Mouse (Mus musculus) MEL (cell line): ENCODE measurements at regions not wholly inside any gene's neighbourhood (a gene's known extent, or its start where the extent isn't known, plus 50 kb on each side); places are given as distances from the start of the nearest gene placed in this dataset.

Source experiments
- DNase-seq: peaks from one replicate; pipeline ENCODE4 v3.0.0; 2011; ENCODE audit warnings: low read depth, low spot score
- H3K27ac ChIP-seq: 2 replicates; pipeline ENCODE4 v1.5.1; 2012; ENCODE audit warnings: low read depth, mild to moderate bottlenecking, control low read depth, low read length, moderate library complexity; ENCODE audit not compliant: control insufficient read depth
- H3K27me3 ChIP-seq, 2 experiments: fragments of 150-350 bp in 1 of 2; sonication (generic) in 1 of 2; 2 replicates each; pipeline ENCODE4 v1.6.1; 2012; ENCODE audit warnings: low read length in 2 of 2, mild to moderate bottlenecking in 2 of 2, improper control_type of control experiment in 1 of 2, moderate library complexity in 1 of 2; ENCODE audit not compliant: insufficient read depth in 2 of 2, control insufficient read depth in 1 of 2
- H3K36me3 ChIP-seq, 2 experiments: 2 replicates each; pipeline ENCODE4 v1.6.1; 2012 to 2014; ENCODE audit warnings: low read length in 2 of 2, improper control_type of control experiment in 1 of 2, inconsistent platforms in 1 of 2, mild to moderate bottlenecking in 1 of 2; ENCODE audit not compliant: insufficient read depth in 2 of 2, control insufficient read depth in 1 of 2
- H3K4me1 ChIP-seq, 2 experiments: fragments of 150-350 bp in 1 of 2; sonication (generic) in 1 of 2; 2 replicates each; pipeline ENCODE4 v1.6.1; 2012; ENCODE audit warnings: low read length in 2 of 2, improper control_type of control experiment in 1 of 2, mild to moderate bottlenecking in 1 of 2; ENCODE audit not compliant: insufficient read depth in 2 of 2, control insufficient read depth in 1 of 2
- H3K4me3 ChIP-seq, 2 experiments: fragments of 150-350 bp in 1 of 2; sonication (generic) in 1 of 2; 2 replicates each; pipeline ENCODE4 v1.5.1; 2012; ENCODE audit warnings: low read depth in 2 of 2, low read length in 2 of 2, mild to moderate bottlenecking in 2 of 2, moderate library complexity in 2 of 2, control low read depth in 1 of 2, improper control_type of control experiment in 1 of 2; ENCODE audit not compliant: control insufficient read depth in 1 of 2, insufficient read depth in 1 of 2
- H3K79me2 ChIP-seq: 2 replicates; pipeline ENCODE4 v1.6.1; 2012; ENCODE audit warnings: mild to moderate bottlenecking, low read length, moderate library complexity; ENCODE audit not compliant: control insufficient read depth, poor library complexity, insufficient read depth
- H3K9ac ChIP-seq: 2 replicates; pipeline ENCODE4 v1.6.1; 2012; ENCODE audit warnings: low read depth, mild to moderate bottlenecking, control low read depth, low read length, moderate library complexity; ENCODE audit not compliant: control insufficient read depth, poor library complexity, severe bottlenecking
- H3K9me3 ChIP-seq: fragments of 150-350 bp; sonication (generic); replicated peaks from 2 replicates; pipeline ENCODE4 v1.6.1; 2012; ENCODE audit warnings: mild to moderate bottlenecking, low read length, improper control_type of control experiment, moderate library complexity; ENCODE audit not compliant: insufficient read depth
- BHLHE40 ChIP-seq: IDR thresholded peaks from 2 replicates; pipeline ENCODE4 v1.6.1; 2012; ENCODE audit warnings: low read depth, mild to moderate bottlenecking, inconsistent platforms, low read length, improper control_type of control experiment, borderline replicate concordance
- CHD1 ChIP-seq: IDR thresholded peaks from 2 replicates; pipeline ENCODE4 v1.6.1; 2012; ENCODE audit warnings: low read depth, mild to moderate bottlenecking, inconsistent platforms, low read length, improper control_type of control experiment
- CHD2 ChIP-seq: IDR thresholded peaks from 2 replicates; pipeline ENCODE4 v1.6.1; 2011; ENCODE audit warnings: low read length, improper control_type of control experiment
- CTCF ChIP-seq, 3 experiments: IDR thresholded peaks in 2 of 3; conservative IDR thresholded peaks in 1 of 3; 2 replicates each; pipeline ENCODE4 v1.5.1; 2011 to 2012; ENCODE audit warnings: low read length in 3 of 3, low read depth in 2 of 3, mild to moderate bottlenecking in 2 of 3, improper control_type of control experiment in 1 of 3, inconsistent platforms in 1 of 3, mixed read lengths in 1 of 3, moderate library complexity in 1 of 3; ENCODE audit not compliant: control insufficient read depth in 1 of 3, insufficient read depth in 1 of 3, poor library complexity in 1 of 3, severe bottlenecking in 1 of 3
- E2F4 ChIP-seq: IDR thresholded peaks from 2 replicates; pipeline ENCODE4 v1.6.1; 2011; ENCODE audit warnings: low read depth, low read length, improper control_type of control experiment, borderline replicate concordance
- GABPA ChIP-seq: IDR thresholded peaks from 2 replicates; pipeline ENCODE4 v1.6.1; 2012; ENCODE audit warnings: low read depth, mild to moderate bottlenecking, inconsistent platforms, low read length, improper control_type of control experiment, moderate library complexity
- GATA1 ChIP-seq: IDR thresholded peaks from 2 replicates; pipeline ENCODE4 v1.6.1; 2011; ENCODE audit warnings: low read depth, low read length, improper control_type of control experiment
- JUND ChIP-seq: IDR thresholded peaks from 2 replicates; pipeline ENCODE4 v1.6.1; 2011; ENCODE audit warnings: low read depth, mild to moderate bottlenecking, improper control_type of control experiment, low read length
- KAT2A ChIP-seq: conservative IDR thresholded peaks from 2 replicates; pipeline ENCODE4 v1.6.1; 2012; ENCODE audit warnings: low read depth, low read length, improper control_type of control experiment, inconsistent platforms
- MAFK ChIP-seq: IDR thresholded peaks from 2 replicates; pipeline ENCODE4 v1.6.1; 2011; ENCODE audit warnings: low read depth, mild to moderate bottlenecking, low read length, improper control_type of control experiment, borderline replicate concordance
- MAX ChIP-seq: IDR thresholded peaks from 2 replicates; pipeline ENCODE4 v1.6.1; 2011; ENCODE audit warnings: low read length, improper control_type of control experiment
- MAZ ChIP-seq: IDR thresholded peaks from 2 replicates; pipeline ENCODE4 v1.6.1; 2012; ENCODE audit warnings: low read depth, mild to moderate bottlenecking, inconsistent platforms, low read length, improper control_type of control experiment
- MYC ChIP-seq: IDR thresholded peaks from 2 replicates; pipeline ENCODE4 v1.6.1; 2011; ENCODE audit warnings: low read depth, mild to moderate bottlenecking, low read length, improper control_type of control experiment, moderate library complexity
- NRF1 ChIP-seq: IDR thresholded peaks from 2 replicates; pipeline ENCODE4 v1.6.1; 2014; ENCODE audit warnings: low read depth, mild to moderate bottlenecking, inconsistent platforms, low read length, improper control_type of control experiment, moderate library complexity; ENCODE audit not compliant: poor library complexity, insufficient read depth, severe bottlenecking
- TBP ChIP-seq: IDR thresholded peaks from 2 replicates; pipeline ENCODE4 v1.8.0; 2011; ENCODE audit warnings: low read depth, low read length, improper control_type of control experiment
- TCF12 ChIP-seq: IDR thresholded peaks from 2 replicates; pipeline ENCODE4 v1.6.1; 2014; ENCODE audit warnings: low read depth, mild to moderate bottlenecking, inconsistent platforms, low read length, improper control_type of control experiment, moderate library complexity
- UBTF ChIP-seq: IDR thresholded peaks from 2 replicates; pipeline ENCODE4 v1.6.1; 2012; ENCODE audit warnings: low read depth, mild to moderate bottlenecking, inconsistent platforms, low read length, improper control_type of control experiment, moderate library complexity, borderline replicate concordance; ENCODE audit not compliant: insufficient read depth
- ZKSCAN1 ChIP-seq: IDR thresholded peaks from 2 replicates; pipeline ENCODE4 v1.6.1; 2012; ENCODE audit warnings: low read depth, mild to moderate bottlenecking, inconsistent platforms, low read length, improper control_type of control experiment, moderate library complexity
- ZNF384 ChIP-seq: IDR thresholded peaks from 2 replicates; pipeline ENCODE4 v1.6.1; 2012; ENCODE audit warnings: low read depth, mild to moderate bottlenecking, inconsistent platforms, low read length, improper control_type of control experiment

GRCm38 (mm10) chr5:133821273-133821672 lies 278.2 kb upstream of the Castor2 start (continued):
- TF ChIP-seq GABPA (no peak), GATA1 (no peak), TBP (no peak)
- TF ChIP-seq, all 39 proteins: peak for 0

GRCm38 (mm10) chr5:133815462-133815861 lies 284.0 kb upstream of the Castor2 start:
- TF ChIP-seq CHD1 (no peak), ZKSCAN1 (no peak), UBTF (no peak)
- Histone ChIP-seq H3K4me3 (no peak overlapping the region), H3K9ac (no peak overlapping the region), H3K27me3 (no peaks in the 10 kb centered on the region), H3K27ac (no peak overlapping the region), H3K9me3 (no peaks in the 10 kb centered on the region), H3K4me1 (no peaks in the 10 kb centered on the region), H3K79me2 (no peaks in the 10 kb centered on the region), H3K36me3 (no peaks in the 10 kb centered on the region)
- peak; percentile 3 for DNase-seq

- no peaks in the 10 kb centered on the region for H3K27me3 ChIP-seq
- no peaks in the 10 kb centered on the region for H3K4me1 ChIP-seq
- TF ChIP-seq KAT2A (no peak), MAZ (no peak), BHLHE40 (no peak), E2F4 (no peak), CHD2 (no peak), UBTF (no peak), CTCF (IDR thresholded peaks at IDR 0.05 in 2 of 3, conservative IDR thresholded peaks at IDR 0.05 in 1 of 3; ENCODE audit: control insufficient read depth in 1 of 3, insufficient read depth in 1 of 3, low read depth in 2 of 3, low read length in 3 of 3, poor library complexity in 1 of 3, severe bottlenecking in 1 of 3) (no peak), NRF1 (no peak), JUND (no peak), ZNF384 (no peak), MAFK (no peak), MAX (no peak), MYC (no peak), TCF12 (no peak), TBP (no peak)
- H3K4me3 ChIP-seq: no peak overlapping the region
- H3K9me3 ChIP-seq: no peaks in the 10 kb centered on the region
- H3K27ac ChIP-seq: no peak overlapping the region
- no peaks in the 10 kb centered on the region for H3K79me2 ChIP-seq
- no peaks in the 10 kb centered on the region for H3K36me3 ChIP-seq
- DNase-seq: no peak
- H3K9ac ChIP-seq: no peak overlapping the region
Observed at GRCm38 (mm10) chr5:133814436-133814835, 285.1 kb upstream of the Castor2 start.
